Mouse (Mus musculus) CH12.LX (cell line): ENCODE measurements around the gene Rac1. TPM values are rescaled to one million over a fixed set of nuclear protein-coding genes. Genes with fewer than 3 reads are reported as not detected.

Experiments used
- DNase-seq: peaks from one replicate; pipeline ENCODE4 v3.0.0-alpha.2; 2013; ENCODE audit errors: extremely low read depth
- H3K27ac ChIP-seq: 2 replicates; pipeline ENCODE4 v1.5.1; 2012; ENCODE audit warnings: low read depth, mild to moderate bottlenecking, control low read depth, moderate library complexity; ENCODE audit not compliant: insufficient read depth
- H3K27me3 ChIP-seq: replicated peaks from 2 replicates; pipeline ENCODE3; 2012; ENCODE audit warnings: inconsistent platforms
- H3K36me3 ChIP-seq, 2 experiments: replicated peaks in 1 of 2; 2 replicates each; pipeline versions ENCODE3 to v1.6.1; 2012; ENCODE audit warnings: inconsistent platforms in 1 of 2, low read length in 1 of 2, mild to moderate bottlenecking in 1 of 2, mixed read lengths in 1 of 2, moderate library complexity in 1 of 2; ENCODE audit not compliant: control insufficient read depth in 1 of 2, insufficient read depth in 1 of 2
- H3K4me1 ChIP-seq, 2 experiments: 2 replicates each; pipeline ENCODE4 v1.6.1; 2012; ENCODE audit warnings: inconsistent platforms in 1 of 2, moderate library complexity in 1 of 2; ENCODE audit not compliant: insufficient read depth in 2 of 2, control insufficient read depth in 1 of 2
- H3K4me2 ChIP-seq: 2 replicates; pipeline ENCODE4 v1.6.1; 2012; ENCODE audit warnings: low read depth, mild to moderate bottlenecking, control low read depth; ENCODE audit not compliant: poor library complexity, insufficient read depth, severe bottlenecking
- H3K4me3 ChIP-seq, 3 experiments: fragments of 150-350 bp in 1 of 3; sonication (generic) in 1 of 3; replicated peaks in 1 of 3; 2 replicates each; pipeline versions ENCODE3 to v1.5.1; 2011 to 2012; ENCODE audit warnings: low read depth in 2 of 3, low read length in 2 of 3, mild to moderate bottlenecking in 2 of 3, moderate library complexity in 2 of 3, control low read depth in 1 of 3, improper control_type of control experiment in 1 of 3, inconsistent platforms in 1 of 3, mixed read lengths in 1 of 3; ENCODE audit not compliant: poor library complexity in 1 of 3
- H3K79me2 ChIP-seq: replicated peaks from 2 replicates; pipeline ENCODE4 v1.6.1; 2012; ENCODE audit warnings: mild to moderate bottlenecking, moderate library complexity; ENCODE audit not compliant: control insufficient read depth, poor library complexity, insufficient read depth, severe bottlenecking; ENCODE audit errors: extremely low read depth
- H3K9ac ChIP-seq: 2 replicates; pipeline ENCODE4 v1.6.1; 2012; ENCODE audit warnings: low read depth, mild to moderate bottlenecking, control low read depth, moderate library complexity; ENCODE audit not compliant: insufficient read depth
- H3K9me3 ChIP-seq: replicated peaks from 2 replicates; pipeline ENCODE3; 2012; ENCODE audit warnings: low read length, inconsistent platforms, mixed read lengths
- BHLHE40 ChIP-seq: IDR thresholded peaks from 2 replicates; pipeline ENCODE4 v1.6.1; 2011; ENCODE audit warnings: mild to moderate bottlenecking, low read depth, low read length, improper control_type of control experiment
- CHD1 ChIP-seq: IDR thresholded peaks from 2 replicates; pipeline ENCODE4 v1.6.1; 2012; ENCODE audit warnings: low read depth, low read length, improper control_type of control experiment, inconsistent platforms
- CHD2 ChIP-seq: IDR thresholded peaks from 2 replicates; pipeline ENCODE4 v1.6.1; 2011; ENCODE audit warnings: low read length, improper control_type of control experiment
- E2F4 ChIP-seq: IDR thresholded peaks from 2 replicates; pipeline ENCODE4 v1.6.1; 2011; ENCODE audit warnings: low read depth, low read length, improper control_type of control experiment; ENCODE audit not compliant: insufficient replicate concordance
- ELF1 ChIP-seq: IDR thresholded peaks from 2 replicates; pipeline ENCODE4 v1.6.1; 2014; ENCODE audit warnings: low read depth, mild to moderate bottlenecking, inconsistent platforms, low read length, improper control_type of control experiment
- EP300 ChIP-seq: IDR thresholded peaks from 2 replicates; pipeline ENCODE4 v1.6.1; 2011; ENCODE audit warnings: low read length, improper control_type of control experiment
- GABPA ChIP-seq: IDR thresholded peaks from 2 replicates; pipeline ENCODE4 v1.6.1; 2012; ENCODE audit warnings: low read depth, low read length, improper control_type of control experiment, inconsistent platforms; ENCODE audit not compliant: insufficient replicate concordance
- HCFC1 ChIP-seq: IDR thresholded peaks from 2 replicates; pipeline ENCODE4 v1.6.1; 2012; ENCODE audit warnings: low read depth, mild to moderate bottlenecking, inconsistent platforms, low read length, improper control_type of control experiment
- JUND ChIP-seq: conservative IDR thresholded peaks from 2 replicates; pipeline ENCODE4 v1.6.1; 2011; ENCODE audit warnings: low read depth, low read length, improper control_type of control experiment
- KAT2A ChIP-seq: IDR thresholded peaks from 2 replicates; pipeline ENCODE4 v1.6.1; 2012; ENCODE audit warnings: low read length, improper control_type of control experiment, inconsistent platforms; ENCODE audit not compliant: insufficient replicate concordance
- MEF2A ChIP-seq: IDR thresholded peaks from 2 replicates; pipeline ENCODE4 v1.6.1; 2014; ENCODE audit warnings: low read depth, mild to moderate bottlenecking, inconsistent platforms, low read length, improper control_type of control experiment, borderline replicate concordance
- NELFE ChIP-seq: IDR thresholded peaks from 2 replicates; pipeline ENCODE4 v1.6.1; 2011; ENCODE audit warnings: low read depth, low read length, improper control_type of control experiment
- PAX5 ChIP-seq: IDR thresholded peaks from 2 replicates; pipeline ENCODE4 v1.6.1; 2012; ENCODE audit warnings: low read length, inconsistent platforms, mixed read lengths
- POLR2AphosphoS2 ChIP-seq: IDR thresholded peaks from 2 replicates; pipeline ENCODE4 v1.6.1; 2011; ENCODE audit warnings: low read depth, low read length, improper control_type of control experiment
- RAD21 ChIP-seq: IDR thresholded peaks from 2 replicates; pipeline ENCODE4 v1.6.1; 2011; ENCODE audit warnings: low read depth, mild to moderate bottlenecking, low read length, improper control_type of control experiment, moderate library complexity
- SIN3A ChIP-seq: IDR thresholded peaks from 2 replicates; pipeline ENCODE4 v1.6.1; 2012; ENCODE audit warnings: low read length, improper control_type of control experiment, inconsistent platforms
- SMC3 ChIP-seq: IDR thresholded peaks from 2 replicates; pipeline ENCODE4 v1.6.1; 2011; ENCODE audit warnings: low read depth, low read length, improper control_type of control experiment
- TBP ChIP-seq: conservative IDR thresholded peaks from 2 replicates; pipeline ENCODE4 v1.6.1; 2011; ENCODE audit warnings: low read depth, low read length, improper control_type of control experiment
- ZC3H11A ChIP-seq: IDR thresholded peaks from 2 replicates; pipeline ENCODE4 v1.6.1; 2012; ENCODE audit warnings: low read depth, mild to moderate bottlenecking, inconsistent platforms, low read length, improper control_type of control experiment
- dilution Hi-C: fragments of 300-500 bp; cut with MboI; formaldehyde crosslinking; loops from 2 replicates; pipeline ENCODE4 v1.14.3; 2020; ENCODE audit warnings: low sequenced_read_pairs; ENCODE audit not compliant: extremely low pct_unique_long_range_greater_than_20kb, extremely low pct_ligation_motif_present
- in situ Hi-C: fragments of 300-500 bp; cut with MboI; formaldehyde crosslinking; loops from 3 replicates; pipeline ENCODE4 v1.14.3; 2019; ENCODE audit warnings: low sequenced_read_pairs, low pct_ligation_motif_present, low pct_unique_long_range_greater_than_20kb, mixed read lengths
- polyA plus RNA-seq: library from polyadenylated mRNA; unstranded; fragments of >175 nt; gene quantifications from 2 replicates; pipeline ENCODE4 v1.2.1, GENCODE M21; 2012; ENCODE audit warnings: low read depth; ENCODE audit not compliant: insufficient read length
- total RNA-seq, 2 experiments: library from RNA; depleted of rRNA; stranded (reverse); fragments of 300-350 nt in 1 of 2; fragments of >200 nt in 1 of 2; gene quantifications; 2 replicates each; pipeline ENCODE4 v1.2.3; 2012 to 2014

Gene Rac1
- total and polyA plus RNA-seq, 3 experiments = 138 to 222 (median 199) TPM

DNA sequence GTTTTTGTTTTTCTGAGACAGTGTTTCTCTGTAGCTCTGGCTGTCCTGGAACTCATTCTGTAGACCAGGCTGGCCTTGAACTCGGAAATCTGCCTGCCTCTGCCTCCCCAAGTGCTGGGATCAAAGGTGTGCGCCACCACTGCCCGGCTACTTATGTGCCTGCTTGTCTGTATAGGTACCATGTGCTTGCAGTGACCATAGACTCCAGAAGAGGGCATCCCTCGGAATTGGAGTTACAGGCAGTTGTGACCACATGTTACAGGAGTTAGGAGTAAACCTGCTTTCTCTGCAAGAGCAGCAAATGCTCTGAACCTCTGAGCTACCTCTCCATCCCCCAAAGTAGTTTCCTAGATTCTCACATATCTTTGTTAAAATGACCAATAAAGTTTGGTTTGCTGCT, 36.1 kb downstream of the Rac1 start:
- Histone ChIP-seq H3K4me1 (peaks cover 8 to 27% of the 10 kb centered on the region in 2 experiments), H3K27me3 (no peaks in the 10 kb centered on the region), H3K27ac (no peak overlapping the region), H3K9me3 (no peaks in the 10 kb centered on the region)
- no peak for DNase-seq
- TF ChIP-seq E2F4 (no peak), SMC3 (peak; percentile 5; the same call in 1 of the 2 replicates)
- TF ChIP-seq, all 38 proteins: peak for 1
- no peak overlapping the region for H3K9ac ChIP-seq
- H3K36me3 ChIP-seq = peaks cover 47 to 85% of the 10 kb centered on the region in 2 experiments
- in situ Hi-C loops (no loop called here), dilution Hi-C loops (no loop called here)
- no peak overlapping the region for H3K4me3 ChIP-seq
- no peaks in the 10 kb centered on the region for H3K79me2 ChIP-seq
- H3K4me2 ChIP-seq = no peak overlapping the region

DNA sequence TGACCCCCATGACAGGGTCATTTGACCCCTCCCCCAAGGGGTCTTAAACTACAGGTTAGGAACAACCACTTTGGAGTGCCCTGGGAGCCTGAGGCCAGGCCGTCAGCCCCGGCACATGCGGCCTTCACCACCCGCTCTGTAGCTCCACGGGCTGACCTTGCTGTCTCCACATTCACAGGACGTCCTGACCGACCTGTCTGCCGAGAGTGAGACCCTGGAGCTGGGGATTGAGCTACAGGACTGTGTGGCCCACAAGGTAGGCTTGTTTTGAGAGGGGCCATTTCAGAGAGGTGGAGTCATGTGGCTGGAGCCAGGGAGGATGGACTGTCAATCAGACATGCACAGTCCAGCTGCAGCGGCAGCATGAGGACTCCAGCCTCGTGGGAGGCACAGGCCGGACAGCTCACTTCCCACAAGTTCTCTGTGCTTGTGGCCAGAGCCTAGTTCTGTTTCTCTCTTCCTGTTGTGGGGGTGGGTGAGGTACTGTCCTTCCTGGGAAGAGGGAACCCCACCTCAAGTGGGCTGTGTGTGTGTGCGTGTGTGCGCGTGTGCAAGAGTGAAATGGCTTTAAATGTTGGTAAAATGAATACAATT, 38.0 kb downstream of the Rac1 start:
- Histone ChIP-seq H3K4me2 (no peak overlapping the region), H3K36me3 (peaks cover 58 to 88% of the 10 kb centered on the region in 2 experiments), H3K27ac (no peak overlapping the region), H3K79me2 (no peaks in the 10 kb centered on the region), H3K9me3 (no peaks in the 10 kb centered on the region), H3K9ac (no peak overlapping the region), H3K4me3 (no peak overlapping the region), H3K27me3 (no peaks in the 10 kb centered on the region), H3K4me1 (peaks cover 8 to 33% of the 10 kb centered on the region in 2 experiments)
- in situ Hi-C loops = no loop called here
- DNase-seq = no peak
- TF ChIP-seq POLR2AphosphoS2 (no peak), ELF1 (no peak), MEF2A (no peak), RAD21 (no peak), NELFE (no peak), SIN3A (no peak), KAT2A (no peak), GABPA (no peak), EP300 (no peak), CHD2 (no peak), BHLHE40 (no peak), PAX5 (no peak), HCFC1 (no peak), SMC3 (no peak), CHD1 (no peak), ZC3H11A (no peak), JUND (no peak), TBP (no peak)
- dilution Hi-C loops = no loop called here
